Mouse (Mus musculus): ENCODE data around the gene BC004004. TPM values are rescaled to one million over a fixed set of nuclear protein-coding genes. Genes with fewer than 3 reads are reported as not detected.
A peak's percentile ranks its signal among the peaks of the same experiment; 100 is the strongest.
"Not testable (repeated sequence)": the region's sequence is repeated elsewhere in the genome, so short reads cannot be mapped to it uniquely, and the experiment has no call there.

BC004004 gene
- 100 to 1,000 TPM in 1 of 2 experiments, 10 to 100 TPM in 1; 99.5 to 108 TPM for total RNA-seq (2021)

DNA sequence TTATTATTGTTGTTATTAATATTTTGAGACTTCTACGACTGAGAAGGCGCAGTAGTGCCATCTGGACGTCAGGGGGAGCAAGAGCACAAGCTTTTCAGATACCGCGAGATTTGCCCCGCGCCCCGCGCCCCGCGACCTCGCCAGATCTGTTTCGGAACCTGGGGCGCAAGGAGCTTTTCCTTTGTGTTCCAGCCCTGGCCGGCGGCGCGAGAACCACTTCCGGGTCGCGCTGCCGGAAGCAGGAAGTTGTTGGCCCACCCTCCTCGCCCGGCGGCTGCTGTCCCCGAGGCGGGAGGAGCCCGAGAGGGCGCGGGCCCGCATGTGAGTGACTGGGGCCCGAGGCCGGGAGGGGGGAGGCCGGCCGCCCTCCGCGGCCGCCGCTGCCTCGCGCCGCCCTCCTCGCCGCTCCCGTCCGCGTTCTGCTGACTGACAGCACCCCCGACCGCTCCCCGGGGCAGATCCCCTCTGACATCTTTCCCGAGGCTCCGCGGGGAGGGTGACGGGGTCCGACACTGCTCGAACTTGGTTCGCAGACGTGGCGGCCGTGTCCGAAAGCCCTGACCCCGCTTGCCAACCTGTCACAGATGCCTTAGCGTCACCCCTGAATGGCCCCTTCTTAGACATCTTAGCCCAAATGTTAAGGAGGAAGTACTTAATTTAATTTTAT is at the start of gene BC004004:
Gene BC004004 (plus strand): TSS at position 107 of the 667 bp plus-strand sequence.
- intact Hi-C loops (cut with DNase I): loop anchor here (1.0 to 10.0 kb wide), 3 partner anchors 76 to 243 kb away; partner anchors contain the start of gene Mtch1
- peak; percentile 94 to 98 for DNase-seq (ENCODE audit: extremely low spot score in 1 of 2, low spot score in 2 of 2)

DNA sequence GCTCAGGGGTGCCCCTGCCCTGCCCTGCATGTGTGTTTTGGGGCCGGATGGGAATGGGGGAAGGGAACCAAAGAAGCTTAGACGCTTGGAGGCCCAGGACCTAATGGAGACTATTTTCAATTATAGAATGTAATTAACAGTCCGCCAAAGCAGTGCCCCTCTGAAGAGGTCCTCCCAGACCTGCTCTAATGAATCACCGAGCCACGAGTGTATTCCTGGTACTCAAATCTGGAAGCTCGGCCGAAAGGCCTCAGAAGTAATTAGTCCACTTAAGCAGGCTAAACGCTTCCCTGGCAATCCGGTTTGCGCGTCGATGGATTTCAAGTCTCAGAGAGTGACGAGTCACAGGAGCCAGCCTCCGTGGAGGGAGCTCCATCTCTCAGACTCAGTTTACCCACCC is 48.0 kb upstream of the BC004004 start:
- intact Hi-C loops (cut with DNase I): no loop called here
- no peak for DNase-seq (ENCODE audit: extremely low spot score in 1 of 2, low spot score in 2 of 2)

DNA sequence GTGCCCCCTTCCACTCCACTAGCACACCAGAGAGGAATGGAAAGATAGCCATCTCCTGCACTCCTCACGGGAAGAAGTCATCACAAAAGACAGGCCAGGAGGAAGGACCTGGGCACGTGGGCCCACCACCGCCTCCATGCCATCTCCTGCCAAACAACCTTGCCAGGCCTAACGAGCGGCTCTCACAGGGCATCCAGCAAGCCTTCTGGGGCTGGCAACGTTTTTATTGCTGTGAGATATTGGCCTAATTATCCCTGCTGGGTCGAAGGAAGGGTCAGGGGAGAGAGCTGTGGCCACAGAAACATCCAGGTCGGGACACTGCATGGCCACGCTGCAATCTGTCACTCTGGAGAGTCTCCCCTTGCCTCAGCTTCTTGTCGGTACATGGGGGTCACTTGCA is 37.5 kb upstream of the BC004004 start:
- intact Hi-C loops (cut with DNase I): no loop called here

DNA sequence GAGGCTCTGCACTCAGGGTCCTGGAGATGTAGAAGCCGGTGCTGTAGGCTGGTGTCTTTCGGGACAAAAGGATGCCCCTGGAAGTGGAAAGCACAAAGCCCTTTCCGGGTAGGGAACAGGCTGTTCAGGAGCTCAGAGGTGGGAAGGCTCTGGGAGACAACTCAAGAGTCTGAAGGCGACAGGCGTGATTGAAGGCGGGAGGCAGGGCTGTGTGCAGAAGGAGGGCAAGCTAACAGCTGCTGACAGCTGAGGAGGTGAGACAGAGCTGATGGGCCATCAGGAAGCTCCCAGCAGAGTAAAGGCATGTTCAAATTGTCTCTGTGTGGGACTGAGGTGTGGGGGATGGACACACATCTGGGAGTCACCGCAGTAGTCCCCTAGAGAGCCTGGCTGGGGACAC is 32.5 kb upstream of the BC004004 start:
- intact Hi-C loops (cut with DNase I): no loop called here
- DNase-seq (ENCODE audit: extremely low spot score in 1 of 2, low spot score in 2 of 2): no peak

More for the DNA sequence above, 37.5 kb upstream of the BC004004 start:
- DNase-seq (ENCODE audit: extremely low spot score in 1 of 2, low spot score in 2 of 2): no peak

DNA sequence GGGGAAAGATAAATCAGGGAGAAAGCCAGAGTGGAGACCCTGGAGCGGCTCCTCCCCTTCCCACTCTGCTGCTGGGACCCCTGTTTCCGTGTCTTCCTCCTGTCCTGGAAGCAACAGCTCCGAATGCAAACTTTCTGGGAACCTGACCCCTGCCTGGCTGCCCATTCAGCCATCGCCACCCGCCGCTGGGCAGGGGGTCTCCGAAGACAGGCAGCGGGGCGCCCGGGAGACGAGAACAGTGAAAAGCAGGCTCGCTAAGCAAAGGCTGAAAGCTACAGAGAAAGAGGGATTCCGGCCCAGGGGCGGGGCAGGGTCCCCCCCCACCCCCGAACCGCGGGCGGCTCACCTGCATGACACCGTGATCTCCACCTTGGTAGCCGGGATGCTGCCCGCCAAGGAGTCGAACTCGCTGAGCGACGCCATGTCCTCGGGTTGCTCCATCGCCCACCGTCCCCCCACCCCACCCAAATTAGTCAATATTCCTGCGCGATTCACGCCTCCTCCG is 31.3 kb upstream of the BC004004 start:
- no peak for DNase-seq (ENCODE audit: extremely low spot score in 1 of 2, low spot score in 2 of 2)
- intact Hi-C loops (cut with DNase I): no loop called here

DNA sequence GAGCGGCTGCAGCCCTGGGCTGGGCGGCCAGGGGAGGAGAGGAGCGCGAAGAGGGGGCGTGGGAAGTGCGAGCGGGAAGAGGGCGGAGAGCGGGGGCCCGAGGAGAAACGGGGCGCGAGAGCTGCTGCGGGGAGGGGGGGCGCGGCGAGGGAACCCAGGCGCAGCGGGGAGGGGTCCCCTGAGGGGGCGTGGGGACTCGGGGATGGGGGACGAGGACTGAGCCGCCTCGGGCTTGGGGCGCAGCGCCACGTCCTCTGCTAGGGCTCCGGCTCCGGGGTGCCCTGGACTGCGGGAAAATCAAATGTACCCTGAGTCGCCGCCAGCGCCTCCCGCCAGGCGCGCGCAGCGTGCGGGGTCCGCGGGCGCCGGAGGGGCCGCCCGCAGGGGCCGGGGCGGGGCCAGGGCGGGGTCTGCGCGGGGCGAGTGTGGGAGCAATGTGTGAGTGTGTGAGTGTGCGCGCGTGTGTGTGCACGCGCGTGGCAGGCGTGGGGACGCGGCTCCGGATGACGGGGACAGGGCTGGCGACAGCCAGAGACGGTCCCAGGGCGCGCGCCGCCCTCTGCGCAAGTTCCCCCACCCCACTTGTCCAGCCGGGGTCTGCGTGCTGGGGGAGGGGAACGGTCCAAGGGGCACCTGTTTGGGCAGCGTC is 30.7 kb upstream of the BC004004 start, which contains the start of gene Cpne5:
Gene Cpne5 (minus strand): TSS at position 396 of the 649 bp plus-strand sequence.
- DNase-seq (ENCODE audit: extremely low spot score in 1 of 2, low spot score in 2 of 2): peak in 1 of 2 experiments; percentile 72
- intact Hi-C loops (cut with DNase I): no loop called here

DNA sequence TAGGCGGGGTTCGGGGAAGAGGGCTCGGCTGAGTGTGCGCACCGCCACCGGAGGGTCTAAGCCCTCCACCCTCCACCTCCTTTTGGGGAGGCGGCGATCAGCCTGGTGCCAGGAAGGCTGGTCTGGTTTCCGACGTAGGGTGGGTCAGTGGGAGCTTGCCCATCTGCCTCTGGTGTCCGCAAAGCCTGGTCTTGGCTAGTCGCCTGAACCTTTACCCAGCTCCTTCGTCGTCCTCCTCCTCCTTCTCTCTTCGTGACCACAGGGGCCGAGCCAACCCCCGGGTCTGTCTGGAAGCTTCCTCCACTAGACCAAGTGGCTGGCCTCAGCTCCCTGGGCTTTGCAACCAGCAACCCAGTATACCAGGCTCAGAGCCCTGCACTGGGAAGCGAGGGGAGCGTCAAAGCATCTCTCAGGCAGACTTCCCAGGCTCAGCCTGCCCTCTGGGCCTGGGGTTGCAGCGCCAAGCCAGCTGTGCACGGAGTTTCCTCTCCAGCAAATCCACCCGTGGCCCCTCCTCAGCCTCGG is 30.1 kb upstream of the BC004004 start:
- intact Hi-C loops (cut with DNase I): no loop called here
- DNase-seq (ENCODE audit: extremely low spot score in 1 of 2, low spot score in 2 of 2): peak in 1 of 2 experiments; percentile 51

DNA sequence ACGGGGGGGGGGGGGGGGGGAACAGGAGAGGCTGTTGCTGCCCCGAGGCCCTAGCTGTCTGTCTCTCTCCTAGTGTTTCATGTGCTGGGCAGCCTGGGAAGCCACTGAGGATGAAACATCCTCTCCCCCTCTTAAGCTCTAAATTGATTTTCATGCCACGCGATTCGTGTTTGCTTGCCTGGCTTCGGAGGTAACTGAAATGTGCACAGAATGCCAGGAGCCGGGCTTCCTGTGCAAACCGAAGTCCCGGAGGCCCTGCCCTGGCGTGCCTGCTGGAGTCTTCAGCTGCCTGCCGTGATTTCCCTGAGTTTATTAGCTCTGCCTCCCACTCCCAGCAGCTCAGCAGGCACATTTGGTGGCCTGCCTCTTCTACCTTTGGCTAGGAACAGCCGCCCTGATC is 23.7 kb upstream of the BC004004 start:
- intact Hi-C loops (cut with DNase I): loop anchor here (5.0 kb wide), 1 partner anchor 193 kb away; no protein-coding TSS in a partner anchor
- no peak for DNase-seq (ENCODE audit: extremely low spot score in 1 of 2, low spot score in 2 of 2)

DNA sequence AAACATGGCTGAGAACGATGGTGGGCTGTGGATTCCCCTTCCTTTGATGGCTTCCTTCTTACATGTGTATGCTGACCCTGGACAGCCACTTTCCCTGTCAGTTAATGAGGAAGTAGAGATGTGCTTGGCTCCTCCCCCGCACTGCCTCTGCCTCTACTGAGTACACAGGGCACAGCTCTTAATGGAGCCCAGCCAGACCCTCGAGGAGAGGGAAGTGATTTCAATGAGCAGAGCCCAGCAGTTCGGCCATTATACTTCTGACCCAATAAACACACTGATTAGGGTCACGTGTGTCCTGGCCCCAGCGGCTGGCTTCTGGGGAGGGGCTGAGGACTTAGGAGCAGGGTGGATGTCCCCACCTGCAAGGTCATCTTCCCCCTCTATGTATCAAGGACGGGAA is 22.9 kb upstream of the BC004004 start:
- peak in 1 of 2 experiments; percentile 73 for DNase-seq (ENCODE audit: extremely low spot score in 1 of 2, low spot score in 2 of 2)
- intact Hi-C loops (cut with DNase I): loop anchor here (2.0 to 5.0 kb wide), 2 partner anchors 69 to 193 kb away; no protein-coding TSS in a partner anchor

DNA sequence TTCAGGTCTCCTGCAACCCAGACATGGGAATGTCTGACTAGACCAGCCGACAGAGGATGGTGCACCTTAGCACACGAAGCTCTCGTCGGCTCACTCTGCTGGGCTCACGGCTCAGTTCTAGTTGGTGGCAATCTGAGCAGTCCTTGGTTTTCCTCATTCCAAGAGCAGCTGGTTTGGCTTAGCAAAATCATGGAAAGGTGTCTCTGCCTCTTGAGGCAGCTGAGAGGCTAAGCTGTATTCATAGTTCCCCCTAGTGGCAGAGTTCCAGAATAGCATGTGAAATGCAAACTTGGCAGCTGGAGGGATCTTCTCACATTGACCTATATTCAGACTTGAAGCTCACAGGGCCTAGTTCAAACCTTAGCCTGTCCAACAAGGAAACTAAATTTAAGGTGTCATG is 22.0 kb upstream of the BC004004 start:
- peak in 1 of 2 experiments; percentile 51 for DNase-seq (ENCODE audit: extremely low spot score in 1 of 2, low spot score in 2 of 2)

DNA sequence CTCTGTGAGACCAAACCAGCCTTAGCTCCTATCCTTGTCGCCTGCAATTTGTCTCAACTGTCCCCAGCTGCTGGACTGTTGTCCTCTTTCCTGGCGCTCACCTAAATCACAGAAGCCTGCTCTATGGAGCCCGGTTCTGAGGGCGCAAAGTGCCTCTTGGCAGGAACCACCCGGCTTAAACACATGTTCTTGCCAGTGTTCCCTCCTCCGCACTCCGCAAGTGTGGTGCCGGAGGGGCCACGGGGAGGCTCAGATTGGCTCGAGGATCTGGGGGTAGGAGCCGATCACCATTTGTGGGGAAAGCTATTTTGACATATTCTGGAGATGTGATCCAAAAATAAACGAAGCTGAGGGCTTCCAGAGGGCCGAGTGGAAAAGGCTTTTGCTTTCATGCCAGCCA is 20.7 kb upstream of the BC004004 start:
- no peak for DNase-seq (ENCODE audit: extremely low spot score in 1 of 2, low spot score in 2 of 2)
- intact Hi-C loops (cut with DNase I): loop anchor here (2.0 to 5.0 kb wide), 2 partner anchors 71 to 196 kb away; no protein-coding TSS in a partner anchor

More for the DNA sequence above, 22.0 kb upstream of the BC004004 start:
- intact Hi-C loops (cut with DNase I): loop anchor here (2.0 to 5.0 kb wide), 2 partner anchors 70 to 194 kb away; no protein-coding TSS in a partner anchor

DNA sequence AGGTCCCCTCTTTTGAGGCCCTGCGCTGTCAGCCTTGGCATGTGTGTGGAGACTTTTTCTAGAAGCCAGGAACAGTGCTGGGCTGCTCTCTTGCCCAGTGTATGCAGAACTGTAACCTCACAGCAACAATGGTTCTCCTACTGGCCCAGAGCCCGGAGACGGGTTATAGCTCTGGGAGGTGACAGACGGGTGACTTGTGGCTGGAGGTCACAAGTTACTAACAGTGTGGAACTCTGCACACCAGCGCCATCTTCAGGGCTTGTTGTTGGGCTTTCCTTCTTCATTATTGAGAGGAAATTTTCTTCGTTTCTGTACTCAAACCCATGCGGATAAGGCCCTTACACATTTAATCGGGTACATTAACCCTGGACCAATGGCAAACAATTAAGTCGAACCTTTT is 19.1 kb upstream of the BC004004 start:
- peak in 1 of 2 experiments; percentile 67 for DNase-seq (ENCODE audit: extremely low spot score in 1 of 2, low spot score in 2 of 2)
- intact Hi-C loops (cut with DNase I): loop anchor here (5.0 kb wide), 1 partner anchor 197 kb away; no protein-coding TSS in a partner anchor

DNA sequence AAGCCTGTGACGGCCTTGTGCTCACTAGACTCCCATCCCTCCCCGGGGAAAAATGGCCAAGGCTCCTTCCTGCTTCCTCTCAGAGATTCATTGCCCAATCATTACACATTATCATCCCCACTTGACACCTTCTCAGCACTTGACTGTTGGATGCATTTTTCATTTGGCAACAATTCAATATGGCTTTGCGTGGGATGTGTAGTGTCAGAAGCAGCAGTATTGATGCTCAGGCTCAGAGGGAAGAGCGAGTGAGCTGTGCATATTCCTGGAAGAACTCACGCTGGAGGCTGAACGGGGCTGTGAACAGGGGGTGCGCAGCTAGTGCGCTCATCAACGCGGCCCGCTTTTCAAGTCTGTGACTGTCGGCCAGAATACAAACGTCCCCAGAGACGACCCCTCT is 17.6 kb upstream of the BC004004 start:
- DNase-seq (ENCODE audit: extremely low spot score in 1 of 2, low spot score in 2 of 2); intact Hi-C loops (cut with DNase I): not testable (repeated sequence)

DNA sequence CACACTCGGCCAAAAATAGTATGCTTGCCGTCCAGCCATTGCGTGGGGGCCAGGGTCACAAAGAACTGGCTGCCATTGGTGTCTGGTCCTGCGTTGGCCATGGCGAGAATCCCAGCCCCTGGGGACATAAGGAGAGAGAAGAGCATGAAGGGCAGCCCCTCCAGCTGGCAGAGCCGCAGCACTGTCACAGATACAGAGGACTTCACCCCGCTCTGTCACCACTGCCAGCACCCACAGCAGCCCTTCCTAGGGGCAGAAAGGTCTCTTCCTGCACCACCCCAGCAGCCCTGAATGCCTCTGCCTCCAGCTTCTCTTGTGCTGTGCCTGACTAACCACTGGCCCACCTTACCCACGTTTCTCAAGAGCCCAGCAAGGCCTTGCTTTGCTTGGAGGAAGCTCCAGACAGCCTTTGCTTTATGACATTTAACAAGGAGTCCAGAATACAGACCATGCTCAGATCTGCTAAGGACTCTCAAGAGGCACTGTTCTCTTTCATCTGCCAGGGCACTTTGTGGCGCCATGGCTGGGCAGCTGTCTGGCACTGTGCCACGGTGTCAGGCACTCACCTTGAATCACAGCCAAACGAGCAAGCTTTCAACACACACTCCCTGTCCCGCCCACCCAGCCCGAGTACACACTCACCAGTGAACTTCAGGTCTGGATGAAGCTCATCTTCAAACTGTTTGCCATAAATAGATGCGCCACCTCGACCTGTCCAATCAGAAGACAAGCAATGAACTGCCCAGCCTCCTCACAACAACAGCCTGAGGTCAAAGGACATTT is 16.8 kb upstream of the BC004004 start:
- DNase-seq (ENCODE audit: extremely low spot score in 1 of 2, low spot score in 2 of 2): peak in 1 of 2 experiments; percentile 72
- intact Hi-C loops (cut with DNase I): no loop called here

DNA sequence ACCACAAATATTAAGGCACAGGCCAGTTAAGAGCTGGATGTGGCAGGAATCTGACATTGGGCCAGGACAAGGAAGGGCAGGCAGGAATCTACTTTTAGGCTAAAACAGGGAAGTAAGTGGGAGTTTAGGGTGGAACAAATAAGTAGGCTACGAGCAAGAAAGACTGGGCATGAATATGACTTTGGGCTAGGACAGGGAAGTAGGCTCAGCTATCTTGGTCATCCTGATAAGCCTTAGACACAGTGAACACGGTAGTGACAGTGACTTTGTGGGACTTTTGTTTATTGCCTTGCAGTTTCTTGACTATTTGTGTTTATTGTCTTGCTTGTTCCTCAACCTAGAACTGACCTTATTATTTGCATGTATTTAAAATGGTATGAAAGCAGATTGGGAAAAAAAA is 15.4 kb upstream of the BC004004 start:
- DNase-seq (ENCODE audit: extremely low spot score in 1 of 2, low spot score in 2 of 2): no peak
- intact Hi-C loops (cut with DNase I): no loop called here

DNA sequence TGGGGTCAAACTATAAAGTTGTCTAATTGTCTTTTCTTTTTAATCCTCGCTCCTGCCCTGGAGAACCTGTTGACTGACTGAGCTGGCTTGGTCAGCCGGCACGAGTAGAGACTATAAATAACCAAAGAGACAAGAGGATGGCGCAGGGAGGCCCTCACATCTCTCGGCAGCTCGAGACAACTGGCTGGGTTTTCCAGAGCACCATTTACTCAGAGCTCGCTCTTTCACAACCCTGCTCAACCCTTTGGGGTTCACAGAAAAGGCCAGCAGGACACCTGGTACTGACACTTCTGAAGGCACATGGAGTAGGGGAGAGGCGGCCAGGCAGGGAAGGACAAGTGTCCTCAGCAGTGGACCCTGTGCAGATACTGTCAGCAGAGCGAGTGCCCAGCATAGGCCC is 14.9 kb upstream of the BC004004 start:
- intact Hi-C loops (cut with DNase I): no loop called here

DNA sequence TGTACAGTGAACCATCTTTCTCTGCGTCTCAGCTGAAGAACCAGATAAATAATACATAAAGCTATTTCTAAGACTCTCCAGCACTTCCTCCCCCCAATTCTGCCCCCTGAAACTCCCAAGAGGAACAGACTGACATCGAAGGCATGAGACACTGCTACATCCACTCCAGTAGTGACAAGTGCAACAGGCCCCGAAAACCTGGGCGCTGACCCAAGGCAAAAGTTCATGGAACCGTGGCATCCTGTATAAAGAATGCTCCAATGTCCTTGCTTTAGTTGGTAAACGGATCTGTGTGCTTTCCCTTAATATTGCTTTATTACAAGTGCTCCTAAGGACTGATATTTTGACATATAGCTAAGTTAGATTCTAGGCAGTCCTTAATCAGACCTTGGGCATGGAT is 13.8 kb upstream of the BC004004 start:
- intact Hi-C loops (cut with DNase I); DNase-seq (ENCODE audit: extremely low spot score in 1 of 2, low spot score in 2 of 2): not testable (repeated sequence)

More for the DNA sequence above, 14.9 kb upstream of the BC004004 start:
- DNase-seq (ENCODE audit: extremely low spot score in 1 of 2, low spot score in 2 of 2): no peak

DNA sequence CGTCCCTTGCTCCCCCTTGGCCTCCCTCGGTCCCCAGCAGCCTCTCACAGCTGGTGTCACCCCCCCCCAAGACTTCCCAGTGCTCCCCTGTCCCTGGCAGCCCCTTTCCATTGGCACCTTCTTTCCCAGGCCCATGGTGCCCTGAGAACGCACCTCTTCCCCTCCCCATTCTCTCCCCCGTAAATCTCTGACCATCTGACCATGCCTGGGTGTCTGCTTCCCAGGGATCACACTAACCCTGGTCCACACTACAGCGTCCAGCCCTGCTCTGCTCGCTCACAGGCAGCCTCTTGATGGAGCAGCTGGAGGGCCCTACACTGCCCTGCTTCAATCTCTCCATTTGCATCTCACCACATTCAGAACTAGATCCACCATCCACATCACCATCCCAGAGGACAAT is 12.1 kb upstream of the BC004004 start:
- intact Hi-C loops (cut with DNase I): no loop called here
- no peak for DNase-seq (ENCODE audit: extremely low spot score in 1 of 2, low spot score in 2 of 2)
